Mouse (Mus musculus) myocyte (in vitro differentiated cells): ENCODE data around the gene Dnajb6. TPM values are rescaled to one million over a fixed set of nuclear protein-coding genes. Genes with fewer than 3 reads are reported as not detected.
"Not testable (repeated sequence)": the region's sequence is repeated elsewhere in the genome, so short reads cannot be mapped to it uniquely, and the experiment has no call there.

Experiments used
- H3K27me3 ChIP-seq: one replicate; pipeline ENCODE4 v1.6.1; 2011; ENCODE audit not compliant: control insufficient read depth, insufficient read depth, insufficient read length
- H3K36me3 ChIP-seq: one replicate; pipeline ENCODE4 v1.6.1; 2011; ENCODE audit not compliant: control insufficient read depth, insufficient read depth
- H3K4me2 ChIP-seq: one replicate; pipeline ENCODE4 v1.6.1; 2011; ENCODE audit warnings: low read depth, control low read depth
- H3K4me3 ChIP-seq: one replicate; pipeline ENCODE4 v1.5.1; 2011; ENCODE audit warnings: mild to moderate bottlenecking, control low read depth, moderate library complexity
- H3K79me2 ChIP-seq: one replicate; pipeline ENCODE4 v1.6.1; 2011; ENCODE audit not compliant: control insufficient read depth, insufficient read depth
- H3ac ChIP-seq: one replicate; pipeline ENCODE4 v1.6.1; 2011; ENCODE audit not compliant: control insufficient read depth, insufficient read length
- CEBPB ChIP-seq: IDR thresholded peaks from 2 replicates; pipeline ENCODE4 v1.6.1; 2011; ENCODE audit warnings: mild to moderate bottlenecking, moderate library complexity; ENCODE audit not compliant: poor library complexity, insufficient read depth, severe bottlenecking
- E2F4 ChIP-seq: IDR thresholded peaks from one replicate; pipeline ENCODE4 v1.6.1; 2011; ENCODE audit warnings: mild to moderate bottlenecking, control low read depth, moderate library complexity; ENCODE audit not compliant: insufficient read depth
- MAX ChIP-seq: IDR thresholded peaks from one replicate; pipeline ENCODE4 v1.6.1; 2011; ENCODE audit warnings: low read depth, mild to moderate bottlenecking, control low read depth
- MYOD1 ChIP-seq, 3 experiments: IDR thresholded peaks; one replicate each; pipeline ENCODE4 v1.6.1; 2011; ENCODE audit warnings: control low read depth in 2 of 3, low read depth in 2 of 3, mild to moderate bottlenecking in 2 of 3, moderate library complexity in 1 of 3; ENCODE audit not compliant: insufficient read length in 2 of 3, control insufficient read depth in 1 of 3
- MYOG ChIP-seq, 3 experiments: IDR thresholded peaks; one replicate each; pipeline ENCODE4 v1.6.1; 2011; ENCODE audit warnings: control low read depth in 2 of 3, low read depth in 2 of 3, mild to moderate bottlenecking in 2 of 3; ENCODE audit not compliant: insufficient read length in 2 of 3, control insufficient read depth in 1 of 3, insufficient read depth in 1 of 3
- POLR2A ChIP-seq: IDR thresholded peaks from one replicate; pipeline ENCODE4 v1.6.1; 2011; ENCODE audit warnings: low read depth, mild to moderate bottlenecking, control low read depth, moderate library complexity; ENCODE audit not compliant: insufficient read length
- POLR2AphosphoS2 ChIP-seq: IDR thresholded peaks from one replicate; pipeline ENCODE4 v1.6.1; 2011; ENCODE audit warnings: low read depth, control low read depth; ENCODE audit not compliant: insufficient read length
- REST ChIP-seq: IDR thresholded peaks from one replicate; pipeline ENCODE4 v1.6.1; 2011; ENCODE audit warnings: mild to moderate bottlenecking, control low read depth, moderate library complexity; ENCODE audit not compliant: insufficient read depth, insufficient read length
- SRF ChIP-seq: IDR thresholded peaks from one replicate; pipeline ENCODE4 v1.6.1; 2011; ENCODE audit warnings: low read depth; ENCODE audit not compliant: control insufficient read depth, insufficient read length
- TCF12 ChIP-seq: IDR thresholded peaks from one replicate; pipeline ENCODE4 v1.6.1; 2011; ENCODE audit warnings: mild to moderate bottlenecking, control low read depth; ENCODE audit not compliant: poor library complexity, insufficient read depth, severe bottlenecking
- TCF3 ChIP-seq: IDR thresholded peaks from one replicate; pipeline ENCODE4 v1.6.1; 2011; ENCODE audit warnings: low read depth, control low read depth; ENCODE audit not compliant: insufficient read length
- USF1 ChIP-seq: IDR thresholded peaks from one replicate; pipeline ENCODE4 v1.6.1; 2011; ENCODE audit warnings: low read depth, mild to moderate bottlenecking, control low read depth, moderate library complexity
- polyA plus RNA-seq: library from polyadenylated mRNA; unstranded; fragments of >200 nt; fragmentation: generic; extraction: Trizol; gene quantifications from one replicate; pipeline ENCODE4 v1.2.1, GENCODE M21; 2012; ENCODE audit warnings: missing spikeins

Gene Dnajb6
- polyA plus RNA-seq, 1 experiment = 75.2 TPM

- Histone ChIP-seq H3K79me2 (peaks cover 26% of the 10 kb centered on the region), H3K4me3 (no peak overlapping the region), H3K36me3 (peaks cover 33% of the 10 kb centered on the region), H3K4me2 (peak overlapping the region; percentile 63), H3ac (no peak overlapping the region), H3K27me3 (no peaks in the 10 kb centered on the region)
- TF ChIP-seq USF1 (no peak), MYOG (IDR thresholded peaks at IDR 0.05; ENCODE audit: control insufficient read depth in 1 of 3, insufficient read depth in 1 of 3, insufficient read length in 2 of 3, low read depth in 2 of 3) (no peak), MAX (no peak)
These were observed 38.1 kb downstream of the Dnajb6 start for GRCm38 (mm10) chr5:29773460-29774150.

DNA sequence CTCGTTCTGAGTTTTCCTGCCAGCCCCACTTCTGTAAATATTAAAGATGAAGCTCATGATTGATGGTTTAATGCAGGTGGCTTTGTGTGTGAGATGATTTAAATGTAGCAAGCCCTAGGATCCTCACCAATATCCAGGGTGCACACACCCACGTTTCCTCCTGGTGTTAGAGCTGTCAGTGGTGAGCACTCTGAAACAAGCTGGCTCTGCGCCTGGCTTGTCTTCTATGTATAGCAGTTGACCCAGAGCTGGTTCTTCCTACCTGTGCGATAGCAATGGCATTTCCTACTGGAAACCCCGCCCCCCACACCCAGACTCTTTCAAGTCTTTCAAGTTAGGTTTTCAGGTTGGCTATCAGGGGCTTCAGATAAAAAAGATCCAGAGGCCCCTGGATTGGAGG is 39.9 kb downstream of the Dnajb6 start:
- no peaks in the 10 kb centered on the region for H3K27me3 ChIP-seq
- H3K79me2 ChIP-seq = peaks cover 16% of the 10 kb centered on the region
- TF ChIP-seq SRF = no peak
- no peak for TF ChIP-seq POLR2A
- no peak for TF ChIP-seq TCF12
- TF ChIP-seq MAX = no peak
- TF ChIP-seq MYOD1 (IDR thresholded peaks at IDR 0.05; ENCODE audit: control insufficient read depth in 1 of 3, insufficient read length in 2 of 3, low read depth in 2 of 3) = no peak
- TF ChIP-seq REST = no peak
- TF ChIP-seq POLR2AphosphoS2 = no peak
- no peak overlapping the region for H3ac ChIP-seq
- H3K4me2 ChIP-seq = no peak overlapping the region
- H3K4me3 ChIP-seq = no peak overlapping the region
- H3K36me3 ChIP-seq = peaks cover 28% of the 10 kb centered on the region

- Histone ChIP-seq H3K79me2 (peaks cover 8% of the 10 kb centered on the region), H3K4me3 (no peak overlapping the region), H3K4me2 (no peak overlapping the region), H3ac (no peak overlapping the region), H3K36me3 (peaks cover 33% of the 10 kb centered on the region), H3K27me3 (no peaks in the 10 kb centered on the region)
- no peak for TF ChIP-seq USF1
- no peak for TF ChIP-seq TCF12
- no peak for TF ChIP-seq POLR2AphosphoS2
- no peak for TF ChIP-seq MYOD1 (IDR thresholded peaks at IDR 0.05; ENCODE audit: control insufficient read depth in 1 of 3, insufficient read length in 2 of 3, low read depth in 2 of 3)
- TF ChIP-seq MAX = no peak
- TF ChIP-seq CEBPB = no peak
- TF ChIP-seq SRF = no peak
- no peak for TF ChIP-seq E2F4
- no peak for TF ChIP-seq TCF3
- no peak for TF ChIP-seq MYOG (IDR thresholded peaks at IDR 0.05; ENCODE audit: control insufficient read depth in 1 of 3, insufficient read depth in 1 of 3, insufficient read length in 2 of 3, low read depth in 2 of 3)
- TF ChIP-seq POLR2A = no peak
- TF ChIP-seq REST = no peak
These were observed 42.5 kb downstream of the Dnajb6 start for GRCm38 (mm10) chr5:29778029-29778428.

DNA sequence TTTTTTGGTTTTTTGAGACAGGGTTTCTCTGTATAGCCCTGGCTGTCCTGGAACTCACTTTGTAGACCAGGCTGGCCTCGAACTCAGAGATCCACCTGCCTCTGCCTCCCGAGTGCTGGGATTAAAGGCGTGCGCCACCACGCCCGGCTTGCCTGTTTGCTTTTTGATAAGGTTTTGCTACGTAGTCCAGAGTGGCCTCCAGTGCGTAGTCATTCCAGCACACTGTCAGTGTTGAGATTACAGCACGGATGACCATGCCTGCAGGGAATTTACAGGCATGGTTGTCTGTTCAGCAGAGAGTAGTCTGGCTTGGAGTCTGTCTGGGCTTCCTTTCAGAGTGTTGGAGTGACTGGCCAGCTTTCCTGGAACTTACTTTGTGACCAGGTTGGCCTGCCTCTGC is 44.2 kb downstream of the Dnajb6 start:
- not testable (repeated sequence) for H3K4me2 ChIP-seq, H3K27me3 ChIP-seq, H3K4me3 ChIP-seq, H3ac ChIP-seq, H3K79me2 ChIP-seq
- peaks cover 27% of the 10 kb centered on the region for H3K36me3 ChIP-seq

DNA sequence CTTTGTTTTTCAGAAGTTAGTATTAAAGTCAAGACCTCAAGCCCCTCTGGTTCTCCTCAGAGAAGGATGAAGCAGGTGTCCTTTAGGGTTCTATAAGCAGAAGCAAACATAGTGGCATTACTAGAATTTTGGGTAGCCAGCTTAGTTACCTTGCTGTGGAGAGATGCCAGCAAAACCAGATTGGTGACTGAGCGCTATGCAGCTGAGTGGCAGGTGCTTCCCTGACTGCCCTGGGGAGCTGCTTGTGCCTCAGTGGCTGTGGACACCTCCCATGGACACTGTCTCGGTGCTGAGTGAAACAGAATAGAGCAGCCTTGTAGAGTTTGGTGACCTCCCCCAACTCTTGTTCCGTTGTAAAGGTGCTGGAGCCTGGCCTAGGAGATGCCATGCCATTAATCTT is 46.8 kb downstream of the Dnajb6 start:
- no peak overlapping the region for H3K4me2 ChIP-seq
- TF ChIP-seq MYOD1 (IDR thresholded peaks at IDR 0.05; ENCODE audit: control insufficient read depth in 1 of 3, insufficient read length in 2 of 3, low read depth in 2 of 3) = no peak
- no peak for TF ChIP-seq REST
- no peak for TF ChIP-seq TCF3
- no peak for TF ChIP-seq SRF
- no peak for TF ChIP-seq POLR2A
- no peak for TF ChIP-seq TCF12

GRCm38 (mm10) chr5:29784906-29785305 is 49.4 kb downstream of the Dnajb6 start:
- not testable (repeated sequence) for H3K36me3 ChIP-seq, H3ac ChIP-seq, H3K27me3 ChIP-seq, H3K4me3 ChIP-seq, H3K4me2 ChIP-seq, H3K79me2 ChIP-seq

More for the DNA sequence above, 46.8 kb downstream of the Dnajb6 start:
- Histone ChIP-seq H3K79me2 (no peaks in the 10 kb centered on the region), H3K27me3 (no peaks in the 10 kb centered on the region), H3ac (no peak overlapping the region), H3K4me3 (no peak overlapping the region), H3K36me3 (peaks cover 9% of the 10 kb centered on the region)

GRCm38 (mm10) chr5:29785953-29786352 is 50.5 kb downstream of the Dnajb6 start:
- H3K27me3 ChIP-seq, H3K79me2 ChIP-seq, H3K36me3 ChIP-seq, H3K4me3 ChIP-seq, H3ac ChIP-seq, H3K4me2 ChIP-seq: not testable (repeated sequence)

GRCm38 (mm10) chr5:29794933-29795332 is 59.4 kb downstream of the Dnajb6 start:
- peaks cover 11% of the 10 kb centered on the region for H3K36me3 ChIP-seq
- not testable (repeated sequence) for H3K79me2 ChIP-seq, H3ac ChIP-seq, H3K4me2 ChIP-seq, H3K27me3 ChIP-seq, H3K4me3 ChIP-seq
